Mouse (Mus musculus): ENCODE results near the gene Rhbdf1.

- TF ChIP-seq CTCF (IDR thresholded peaks at IDR 0.05; ENCODE audit: low read depth), result no peak
- TF ChIP-seq EP300 (optimal IDR thresholded peaks at IDR 0.05), result no peak
Observed at GRCm38 (mm10) chr11:32242209-32242608, 20.1 kb upstream of the Rhbdf1 start.
